Mouse (Mus musculus) layer of hippocampus, postnatal 14 days (tissue): ENCODE data around the gene Prss45. TPM values are rescaled to one million over a fixed set of nuclear protein-coding genes. Genes with fewer than 3 reads are reported as not detected.

Source experiments
- DNase-seq, 2 experiments: peaks; one replicate each; pipeline ENCODE4 v3.0.0; 2021 to 2022; ENCODE audit warnings: low spot score in 2 of 2, mixed read lengths in 1 of 2
- total RNA-seq, 2 experiments: library from RNA; stranded (reverse); gene quantifications; 2 replicates each; pipeline ENCODE4 v1.2.3; 2021

Prss45 gene
- total RNA-seq, 2 experiments from 2014 or later = 0.31 to 0.65 TPM

GRCm38 (mm10) chr9:110857781-110858472, 23.5 kb downstream of the Prss45 start, which contains the start of gene Prss50:
Gene Prss50 (plus strand): TSS chr9:110857967.
- DNase-seq = no peak

DNA sequence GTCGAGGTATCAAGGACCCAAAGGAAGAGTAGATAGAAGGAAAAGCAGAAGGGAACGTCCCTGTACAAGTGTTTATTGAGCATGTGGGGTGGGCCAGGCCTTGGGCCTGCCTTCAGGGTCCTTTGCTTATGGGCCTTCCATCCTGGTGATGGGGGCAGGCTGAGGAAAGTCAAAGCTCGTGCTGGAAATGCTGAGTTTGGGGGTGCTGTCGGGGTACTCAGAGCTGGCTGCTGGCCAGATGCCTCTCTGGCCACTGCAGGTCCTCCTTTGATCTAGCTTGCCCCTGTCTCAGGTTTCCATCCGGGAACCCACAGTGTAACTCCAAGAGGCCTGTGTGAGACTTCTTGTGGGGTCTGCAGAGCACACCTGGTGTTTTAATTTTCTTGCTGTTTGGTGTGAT, 24.1 kb downstream of the Prss45 start:
- DNase-seq = no peak

DNA sequence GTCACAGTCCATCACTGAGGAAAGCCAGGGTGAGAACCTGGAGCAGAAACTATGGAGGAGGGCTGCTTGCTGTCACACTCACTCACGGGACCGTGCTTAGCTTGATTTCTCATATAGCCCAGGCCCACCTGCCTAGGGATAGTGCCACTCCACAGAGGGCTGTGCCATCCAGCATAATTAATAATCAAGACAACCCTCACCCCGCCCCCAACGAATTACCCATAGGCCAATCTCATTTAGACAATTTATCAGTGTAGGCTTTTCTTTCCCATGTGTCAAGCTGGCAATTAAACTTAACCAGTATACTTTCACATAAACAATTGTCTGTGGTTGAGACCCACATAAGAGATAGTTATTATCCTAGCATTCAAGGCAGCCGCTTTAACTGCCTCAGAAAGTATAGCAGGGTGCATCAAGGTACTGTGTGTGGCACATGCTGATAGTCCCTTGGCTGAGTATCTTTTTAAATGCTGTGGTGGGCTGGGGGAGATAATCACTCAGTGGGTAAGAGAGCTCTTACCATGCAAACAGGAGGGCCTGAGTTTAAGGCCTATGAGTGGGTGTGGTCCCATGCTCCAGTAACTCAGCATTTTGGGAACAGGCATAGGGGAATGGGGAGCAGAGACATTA, 24.7 kb downstream of the Prss45 start:
- DNase-seq = no peak

DNA sequence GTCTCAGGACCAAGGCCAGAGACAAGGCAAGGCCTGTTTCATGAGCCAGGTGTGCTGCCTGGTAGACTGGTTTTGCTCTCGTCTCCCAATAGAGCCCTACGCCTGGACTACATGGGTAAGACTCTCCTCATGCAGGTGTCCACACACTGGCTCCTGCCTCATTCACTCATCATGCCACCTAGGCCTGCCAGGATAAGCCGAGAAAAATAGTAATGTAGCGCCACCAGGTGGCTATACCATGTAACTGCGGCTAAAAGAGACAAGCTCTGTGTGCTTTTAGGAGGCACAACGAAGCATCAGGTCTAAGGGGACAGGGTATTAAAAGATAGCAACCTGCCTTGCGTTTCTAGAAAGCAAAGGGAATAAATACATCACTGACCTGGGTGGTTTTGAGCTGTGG, 36.6 kb downstream of the Prss45 start:
- DNase-seq = peak; percentile 60 to 77

GRCm38 (mm10) chr9:110873681-110874659, 39.6 kb downstream of the Prss45 start:
- DNase-seq = peak in 1 of 2 experiments; percentile 30

GRCm38 (mm10) chr9:110874660-110875191, 40.3 kb downstream of the Prss45 start:
- DNase-seq = no peak

DNA sequence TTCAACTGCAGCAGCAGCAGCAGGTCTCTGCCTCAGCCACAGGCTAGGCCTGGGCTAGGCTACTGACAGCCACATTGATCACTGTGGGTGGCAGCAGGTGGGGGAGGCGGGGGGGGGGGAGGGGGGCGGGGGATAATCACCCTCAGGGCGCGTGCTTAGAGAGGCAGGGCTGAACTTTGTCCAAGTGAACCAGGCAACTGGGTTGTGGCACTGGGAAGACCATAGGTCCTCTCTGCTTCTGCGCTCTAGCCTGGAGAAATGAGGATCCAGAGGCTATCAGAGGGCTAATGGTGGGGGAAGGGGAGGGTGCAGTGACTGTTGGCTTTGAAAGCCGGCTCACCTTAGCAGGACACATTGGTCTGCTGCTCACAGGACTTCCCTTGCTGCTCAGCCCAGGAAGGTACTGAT, 40.9 kb downstream of the Prss45 start:
- no peak for DNase-seq

DNA sequence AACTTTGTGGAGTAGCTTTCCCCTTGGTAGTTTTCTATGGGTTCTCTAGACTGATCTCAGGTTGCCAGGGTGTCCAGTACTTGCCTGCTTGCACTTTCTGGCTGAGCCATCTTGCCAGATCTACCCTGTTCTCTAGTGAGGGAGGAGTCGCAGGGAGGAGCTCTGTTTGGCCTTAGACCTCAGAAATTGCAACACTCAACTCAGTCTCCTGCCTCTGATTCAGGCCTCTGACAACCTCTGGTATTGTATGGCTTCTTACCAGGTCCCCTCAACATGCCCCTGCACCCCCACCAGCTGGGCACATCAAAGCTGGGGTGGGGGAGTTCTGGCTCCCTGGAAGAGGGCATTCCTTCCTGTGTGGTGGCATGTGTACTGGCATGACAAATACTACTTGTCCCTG, 43.0 kb downstream of the Prss45 start:
- no peak for DNase-seq

DNA sequence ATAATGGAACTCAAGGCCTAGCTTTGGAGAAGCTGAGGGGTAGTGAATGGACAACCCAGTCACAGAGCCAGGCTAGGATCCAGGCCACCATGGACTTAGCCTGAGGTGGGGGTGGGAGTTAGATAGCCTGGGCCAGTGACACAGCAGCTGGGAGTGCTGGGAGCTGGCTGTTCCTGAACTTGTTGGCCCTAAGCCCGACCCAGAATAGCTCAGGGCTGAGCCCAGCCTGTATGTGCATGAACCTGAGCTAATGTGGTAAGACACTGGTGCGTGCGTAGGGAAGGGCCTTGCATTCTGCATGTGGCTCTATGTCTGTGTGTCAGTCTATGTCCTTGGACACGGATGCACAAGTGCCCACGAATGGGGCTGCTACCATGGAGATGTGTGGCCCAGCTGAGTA, 43.5 kb downstream of the Prss45 start:
- peak in 1 of 2 experiments; percentile 56 for DNase-seq

GRCm38 (mm10) chr9:110879191-110879920, 45.0 kb downstream of the Prss45 start, which contains the start of gene Als2cl:
Gene Als2cl (plus strand): TSS chr9:110879870.
- DNase-seq = peak; percentile 45 to 70

GRCm38 (mm10) chr9:110879998-110880561, 45.7 kb downstream of the Prss45 start, which contains the start of gene Tmie:
Gene Tmie (minus strand): TSS chr9:110880113.
- peak; percentile 41 to 49 for DNase-seq

- no peak for DNase-seq
These were observed 46.4 kb downstream of the Prss45 start for GRCm38 (mm10) chr9:110880772-110881171.

DNA sequence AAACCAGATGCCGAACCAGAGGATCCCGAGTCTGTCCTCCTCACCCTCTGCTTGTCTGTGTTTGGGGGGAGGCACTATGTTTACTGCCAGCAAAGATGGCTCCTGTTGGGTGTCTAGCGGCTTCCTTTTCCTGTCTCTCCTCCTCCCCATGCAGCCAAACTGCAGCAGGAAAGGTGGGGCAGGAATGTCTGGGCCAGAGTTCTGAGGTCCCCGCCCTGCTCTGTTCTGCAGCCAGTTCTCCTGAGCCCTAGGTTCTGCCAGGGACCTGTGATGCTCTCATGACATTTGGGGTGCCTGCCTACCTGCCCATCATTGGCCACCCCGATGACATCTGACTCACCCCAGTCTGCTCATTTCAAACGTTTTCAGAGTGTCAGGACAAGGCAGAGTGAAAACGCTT, 47.6 kb downstream of the Prss45 start:
- no peak for DNase-seq

DNA sequence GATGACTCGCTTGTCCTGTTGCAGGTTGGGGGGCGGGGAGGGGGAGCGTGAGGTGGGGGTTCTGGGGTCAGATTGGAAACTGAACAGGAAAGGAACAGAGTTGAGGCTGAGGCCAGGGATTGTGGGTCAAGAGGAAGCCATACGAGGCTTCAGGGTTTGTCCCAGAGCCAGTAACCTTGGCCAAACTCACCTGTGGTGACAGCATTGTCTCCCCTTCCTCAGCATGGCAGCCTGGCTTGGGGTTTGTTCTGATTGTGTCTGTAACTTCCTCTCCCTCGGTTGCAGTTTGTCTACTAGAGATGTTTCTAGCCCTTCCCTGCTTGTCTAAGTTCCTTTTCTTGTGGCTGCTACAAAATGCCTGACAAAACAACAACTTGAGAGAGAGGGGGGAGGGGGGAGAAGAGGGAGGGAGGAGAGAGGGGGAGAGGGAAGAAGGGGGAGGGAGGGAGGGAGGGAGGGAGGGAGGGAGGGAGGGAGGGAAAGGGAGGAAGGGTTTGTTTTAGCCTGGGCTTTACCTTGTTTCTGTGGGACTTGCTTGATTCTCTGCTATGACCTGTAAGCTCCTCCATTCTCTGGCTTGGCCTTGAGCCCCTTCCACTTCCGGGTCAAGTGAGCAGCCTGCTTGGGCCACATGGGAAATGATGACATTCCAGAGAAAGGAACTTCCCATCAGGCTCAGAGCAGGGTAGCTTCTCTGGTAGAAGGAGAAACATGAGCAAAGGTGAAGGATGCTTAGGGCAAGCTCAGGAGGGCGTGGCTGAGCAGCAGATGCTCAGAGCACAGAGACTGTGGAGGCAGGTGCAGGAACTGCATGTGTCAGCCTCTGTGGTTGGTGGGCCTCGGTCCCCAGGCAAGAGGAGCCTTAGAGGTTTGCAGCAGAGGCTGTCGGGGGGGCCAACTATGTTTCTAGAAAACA, 53.3 kb downstream of the Prss45 start:
- no peak for DNase-seq

GRCm38 (mm10) chr9:110888935-110889334, 54.5 kb downstream of the Prss45 start:
- DNase-seq = no peak

- DNase-seq = no peak
These were observed 55.8 kb downstream of the Prss45 start for GRCm38 (mm10) chr9:110890026-110890783.
